Mouse (Mus musculus): Measurements from ENCODE around the gene Apbb2. TPM values are rescaled to one million over a fixed set of nuclear protein-coding genes. Genes with fewer than 3 reads are reported as not detected.
A peak's percentile ranks its signal among the peaks of the same experiment; 100 is the strongest.

Gene Apbb2
- polyA plus RNA-seq, 1 experiment from 2014 or later: 52.6 TPM

DNA sequence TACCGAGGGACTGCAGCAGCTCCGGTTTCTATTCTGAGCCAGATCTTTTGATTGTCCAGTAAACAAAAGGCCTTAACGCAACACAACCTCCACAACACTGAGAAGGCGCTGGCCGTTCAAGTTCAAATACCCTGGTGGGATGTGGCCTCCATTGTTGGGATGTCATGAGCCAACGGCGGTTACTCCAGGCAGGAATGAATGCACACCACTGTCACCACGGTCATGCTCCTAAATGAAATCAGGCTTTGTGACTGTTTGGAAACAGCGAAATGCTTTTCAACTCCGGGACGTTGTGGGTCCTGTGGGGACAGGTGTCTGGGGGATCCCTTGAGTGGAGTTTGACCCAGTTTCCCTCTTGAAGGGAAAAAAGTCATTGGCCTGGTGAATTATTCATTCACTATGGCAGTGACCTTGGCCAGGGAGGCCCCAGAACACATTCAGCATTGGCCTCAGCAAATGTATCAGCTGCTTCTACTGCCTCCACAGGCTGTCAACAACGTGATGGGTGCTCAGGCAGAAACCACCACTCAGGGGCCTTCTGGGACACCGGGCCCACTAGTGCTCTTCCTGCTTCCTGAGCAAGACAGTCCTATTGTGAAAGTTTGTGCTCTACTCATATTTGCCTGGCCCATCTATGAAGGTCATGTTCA, 244.9 kb downstream of the Apbb2 start:
- Histone ChIP-seq H3K36me3 (ENCODE audit: control insufficient read depth, insufficient read depth, low read length) (no peaks in the 10 kb centered on the region), H3K4me3 (ENCODE audit: low read depth, low read length) (no peak overlapping the region), H3K27ac (ENCODE audit: low read depth, low read length) (no peak overlapping the region), H3K27me3 (ENCODE audit: control insufficient read depth, insufficient read depth, low read length) (no peaks in the 10 kb centered on the region), H3K9me3 (ENCODE audit: control insufficient read depth, low read length) (no peaks in the 10 kb centered on the region), H3K4me2 (ENCODE audit: low read depth) (no peak overlapping the region), H3K4me1 (ENCODE audit: control insufficient read depth, insufficient read depth, low read length) (peaks cover 5% of the 10 kb centered on the region; the same call in 1 of the 2 replicates), H3K9ac (ENCODE audit: low read length) (no peak overlapping the region)
- DNase-seq (ENCODE audit: low spot score) (peak; percentile 37), ATAC-seq (ENCODE audit: insufficient read depth, low FRiP score, low TSS enrichment) (no peak)
- 48% methylated on average over 13 of the region's 13 CpGs for WGBS

- Histone ChIP-seq H3K9me3 (ENCODE audit: control insufficient read depth, low read length) (no peaks in the 10 kb centered on the region), H3K4me2 (ENCODE audit: low read depth) (no peak overlapping the region), H3K9ac (ENCODE audit: low read length) (no peak overlapping the region), H3K36me3 (ENCODE audit: control insufficient read depth, insufficient read depth, low read length) (no peaks in the 10 kb centered on the region), H3K4me3 (ENCODE audit: low read depth, low read length) (no peak overlapping the region), H3K27me3 (ENCODE audit: control insufficient read depth, insufficient read depth, low read length) (no peaks in the 10 kb centered on the region), H3K4me1 (ENCODE audit: control insufficient read depth, insufficient read depth, low read length) (peaks cover 5% of the 10 kb centered on the region; the same call in 1 of the 2 replicates), H3K27ac (ENCODE audit: low read depth, low read length) (no peak overlapping the region)
- ATAC-seq (ENCODE audit: insufficient read depth, low FRiP score, low TSS enrichment) (no peak), DNase-seq (ENCODE audit: low spot score) (no peak)
These were observed 247.5 kb downstream of the Apbb2 start for GRCm38 (mm10) chr5:66371131-66371530.

DNA sequence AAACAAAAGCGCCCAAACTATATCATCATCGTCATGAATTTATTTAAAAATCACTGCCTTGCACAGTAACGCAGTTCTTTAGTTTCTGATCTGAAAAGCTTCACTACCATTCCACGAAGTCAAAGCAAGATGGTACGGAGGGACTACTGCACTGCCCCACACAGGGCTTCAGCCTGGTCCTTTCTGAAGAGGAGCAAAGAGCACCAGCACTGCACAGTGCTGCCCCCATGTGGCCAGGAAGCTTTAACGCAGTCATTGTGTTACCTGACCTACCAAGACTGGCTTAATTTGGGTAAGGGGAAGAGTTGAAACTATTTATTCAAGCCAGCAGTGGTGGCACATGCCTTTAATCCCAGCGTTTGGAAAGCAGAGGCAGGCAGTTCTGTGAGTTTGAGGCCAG, 249.6 kb downstream of the Apbb2 start:
- Histone ChIP-seq H3K9ac (ENCODE audit: low read length) (no peak overlapping the region), H3K27me3 (ENCODE audit: control insufficient read depth, insufficient read depth, low read length) (no peaks in the 10 kb centered on the region), H3K27ac (ENCODE audit: low read depth, low read length) (no peak overlapping the region), H3K4me2 (ENCODE audit: low read depth) (no peak overlapping the region), H3K9me3 (ENCODE audit: control insufficient read depth, low read length) (no peaks in the 10 kb centered on the region), H3K4me1 (ENCODE audit: control insufficient read depth, insufficient read depth, low read length) (peaks cover 11% of the 10 kb centered on the region; the same call in 1 of the 2 replicates), H3K36me3 (ENCODE audit: control insufficient read depth, insufficient read depth, low read length) (no peaks in the 10 kb centered on the region), H3K4me3 (ENCODE audit: low read depth, low read length) (no peak overlapping the region)
- ATAC-seq (ENCODE audit: insufficient read depth, low FRiP score, low TSS enrichment) (no peak), DNase-seq (ENCODE audit: low spot score) (peak; percentile 72)
- WGBS: 44% methylated on average over 7 of the region's 7 CpGs

- Histone ChIP-seq H3K9me3 (ENCODE audit: control insufficient read depth, low read length) (no peaks in the 10 kb centered on the region), H3K4me3 (ENCODE audit: low read depth, low read length) (no peak overlapping the region), H3K27ac (ENCODE audit: low read depth, low read length) (no peak overlapping the region), H3K36me3 (ENCODE audit: control insufficient read depth, insufficient read depth, low read length) (no peaks in the 10 kb centered on the region), H3K27me3 (ENCODE audit: control insufficient read depth, insufficient read depth, low read length) (no peaks in the 10 kb centered on the region), H3K4me1 (ENCODE audit: control insufficient read depth, insufficient read depth, low read length) (0 out of 2 replicates have a peak, but pooled peaks cover 7% of the 10 kb centered on the region), H3K4me2 (ENCODE audit: low read depth) (no peak overlapping the region), H3K9ac (ENCODE audit: low read length) (no peak overlapping the region)
- peak; percentile 80 for ATAC-seq (ENCODE audit: insufficient read depth, low FRiP score, low TSS enrichment)
- WGBS: 53% methylated on average over 11 of the region's 11 CpGs
- peak; percentile 54 for DNase-seq (ENCODE audit: low spot score)
These were observed 250.9 kb downstream of the Apbb2 start for GRCm38 (mm10) chr5:66367641-66368040.

DNA sequence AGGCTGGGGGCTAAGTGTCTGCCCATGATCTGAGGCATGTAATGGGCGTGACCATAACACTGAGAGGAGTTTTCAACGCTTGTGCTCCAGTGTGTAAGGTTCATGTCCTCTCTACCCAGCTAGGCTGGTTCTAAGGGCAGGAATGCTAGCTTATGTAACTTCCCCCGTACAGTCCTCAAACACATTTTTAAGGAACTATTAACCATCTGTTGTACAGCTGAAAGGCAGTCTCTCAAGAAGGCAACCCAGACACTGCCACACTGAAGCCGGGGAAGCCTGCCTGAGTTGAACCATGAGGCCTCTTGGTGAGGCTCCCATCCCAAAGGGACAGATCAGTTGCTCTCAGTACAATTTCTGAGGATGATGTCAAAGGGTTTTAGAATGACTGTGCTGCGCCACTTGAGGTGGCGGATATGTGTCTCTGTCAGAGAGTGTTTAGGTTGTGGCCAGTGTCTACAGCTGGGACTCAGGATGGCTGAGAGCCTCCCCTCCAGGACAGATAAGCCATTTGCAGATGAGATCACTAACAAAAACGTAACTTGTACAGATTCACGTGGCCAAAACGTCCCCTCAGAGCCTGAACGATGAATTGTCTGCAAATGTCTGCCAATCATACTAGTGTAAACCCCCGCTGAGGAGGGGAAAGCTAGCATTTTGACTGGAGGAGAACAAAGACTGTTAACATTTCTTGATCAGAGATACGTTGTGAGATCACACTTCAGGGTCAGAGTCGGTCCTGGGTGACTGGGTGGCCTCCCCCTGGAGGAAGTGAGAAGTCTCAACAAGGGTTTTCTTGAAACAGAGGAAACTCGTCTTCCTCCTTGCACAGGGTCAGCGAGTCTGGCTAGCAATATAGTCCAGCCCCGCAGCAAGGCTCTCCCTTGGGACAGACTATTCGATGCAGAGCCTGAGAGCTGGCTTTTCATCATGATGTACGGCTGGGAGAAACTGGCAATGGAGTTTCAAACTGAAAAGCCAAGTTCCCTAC, 255.0 kb downstream of the Apbb2 start:
- Histone ChIP-seq H3K9ac (ENCODE audit: low read length) (no peak overlapping the region), H3K36me3 (ENCODE audit: control insufficient read depth, insufficient read depth, low read length) (no peaks in the 10 kb centered on the region), H3K27ac (ENCODE audit: low read depth, low read length) (no peak overlapping the region; the same call in 1 of the 2 replicates), H3K4me2 (ENCODE audit: low read depth) (no peak overlapping the region), H3K4me1 (ENCODE audit: control insufficient read depth, insufficient read depth, low read length) (0 out of 2 replicates have a peak, but pooled peaks cover 7% of the 10 kb centered on the region), H3K27me3 (ENCODE audit: control insufficient read depth, insufficient read depth, low read length) (no peaks in the 10 kb centered on the region), H3K4me3 (ENCODE audit: low read depth, low read length) (no peak overlapping the region), H3K9me3 (ENCODE audit: control insufficient read depth, low read length) (no peaks in the 10 kb centered on the region)
- DNase-seq (ENCODE audit: low spot score): no peak
- ATAC-seq (ENCODE audit: insufficient read depth, low FRiP score, low TSS enrichment): no peak
- 62% methylated on average over 18 of the region's 18 CpGs for WGBS

- H3K27me3 ChIP-seq (ENCODE audit: control insufficient read depth, insufficient read depth, low read length): no peaks in the 10 kb centered on the region
- no peaks in the 10 kb centered on the region for H3K9me3 ChIP-seq (ENCODE audit: control insufficient read depth, low read length)
- no peak overlapping the region for H3K27ac ChIP-seq (ENCODE audit: low read depth, low read length)
- H3K36me3 ChIP-seq (ENCODE audit: control insufficient read depth, insufficient read depth, low read length): no peaks in the 10 kb centered on the region; the same call in 1 of the 2 replicates
- ATAC-seq (ENCODE audit: insufficient read depth, low FRiP score, low TSS enrichment) (no peak), DNase-seq (ENCODE audit: low spot score) (no peak)
- WGBS: 91% methylated on average over 9 of the region's 9 CpGs
- no peak overlapping the region for H3K4me3 ChIP-seq (ENCODE audit: low read depth, low read length)
- 0 out of 2 replicates have a peak, but pooled peaks cover 7% of the 10 kb centered on the region for H3K4me1 ChIP-seq (ENCODE audit: control insufficient read depth, insufficient read depth, low read length)
- no peak overlapping the region for H3K4me2 ChIP-seq (ENCODE audit: low read depth)
- no peak overlapping the region for H3K9ac ChIP-seq (ENCODE audit: low read length)
These were observed 257.8 kb downstream of the Apbb2 start for GRCm38 (mm10) chr5:66360739-66361138.

GRCm38 (mm10) chr5:66359742-66360423, 258.7 kb downstream of the Apbb2 start:
- no peaks in the 10 kb centered on the region for H3K27me3 ChIP-seq (ENCODE audit: control insufficient read depth, insufficient read depth, low read length)
- no peak overlapping the region for H3K9ac ChIP-seq (ENCODE audit: low read length)
- ATAC-seq (ENCODE audit: insufficient read depth, low FRiP score, low TSS enrichment) (no peak), DNase-seq (ENCODE audit: low spot score) (no peak)
- no peaks in the 10 kb centered on the region; the same call in 1 of the 2 replicates for H3K36me3 ChIP-seq (ENCODE audit: control insufficient read depth, insufficient read depth, low read length)
- H3K27ac ChIP-seq (ENCODE audit: low read depth, low read length): no peak overlapping the region
- 0 out of 2 replicates have a peak, but pooled peaks cover 7% of the 10 kb centered on the region for H3K4me1 ChIP-seq (ENCODE audit: control insufficient read depth, insufficient read depth, low read length)
- 69% methylated on average over 15 of the region's 15 CpGs for WGBS
- H3K4me2 ChIP-seq (ENCODE audit: low read depth): no peak overlapping the region
- H3K4me3 ChIP-seq (ENCODE audit: low read depth, low read length): no peak overlapping the region
- H3K9me3 ChIP-seq (ENCODE audit: control insufficient read depth, low read length): no peaks in the 10 kb centered on the region

DNA sequence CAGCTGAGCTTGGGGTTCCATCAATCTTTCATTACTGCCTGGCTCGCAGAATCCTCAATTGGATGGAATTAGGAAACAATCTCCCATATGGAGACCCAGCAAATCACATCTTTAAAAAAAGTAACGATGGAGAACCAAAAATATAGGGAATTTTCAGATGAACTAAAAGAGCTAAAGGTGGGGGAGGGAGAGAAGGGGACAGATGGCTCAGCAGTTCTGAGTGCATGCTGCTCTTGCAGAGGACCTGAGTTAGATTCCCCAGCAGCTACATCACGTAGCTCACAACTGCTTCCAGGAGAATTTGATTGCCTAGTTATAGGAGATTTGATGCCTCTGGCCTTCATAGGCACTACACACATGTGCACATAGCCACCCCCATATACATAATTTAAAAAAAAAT, 263.4 kb downstream of the Apbb2 start:
- no peak overlapping the region for H3K27ac ChIP-seq (ENCODE audit: low read depth, low read length)
- no peaks in the 10 kb centered on the region for H3K4me1 ChIP-seq (ENCODE audit: control insufficient read depth, insufficient read depth, low read length)
- H3K4me3 ChIP-seq (ENCODE audit: low read depth, low read length): no peak overlapping the region
- DNase-seq (ENCODE audit: low spot score) (no peak), ATAC-seq (ENCODE audit: insufficient read depth, low FRiP score, low TSS enrichment) (no peak)
- no peak overlapping the region for H3K9ac ChIP-seq (ENCODE audit: low read length)
- WGBS: 80% methylated on average over 3 of the region's 3 CpGs
- no peaks in the 10 kb centered on the region for H3K27me3 ChIP-seq (ENCODE audit: control insufficient read depth, insufficient read depth, low read length)
- H3K9me3 ChIP-seq (ENCODE audit: control insufficient read depth, low read length): no peaks in the 10 kb centered on the region
- H3K4me2 ChIP-seq (ENCODE audit: low read depth): no peak overlapping the region
- H3K36me3 ChIP-seq (ENCODE audit: control insufficient read depth, insufficient read depth, low read length): no peaks in the 10 kb centered on the region; the same call in 1 of the 2 replicates

All from neural tube, embryonic 11.5 days (tissue).